Mouse (Mus musculus) lung, embryonic 14.5 days (tissue): ENCODE measurements around the gene Gm45521. TPM values are rescaled to one million over a fixed set of nuclear protein-coding genes. Genes with fewer than 3 reads are reported as not detected.

Source experiments
- ATAC-seq: fragments of 200-750 bp; cut with Nextera tagmentation; 2 replicates; pipeline ENCODE4 v1.8.0; 2017; ENCODE audit warnings: mild to moderate bottlenecking, moderate TSS enrichment, moderate library complexity; ENCODE audit not compliant: insufficient read depth
- DNase-seq: peaks from one replicate; pipeline ENCODE4 v3.0.0-alpha.2; 2015
- H3K27ac ChIP-seq: fragments of 300-500 bp; sonication (generic); 2 replicates; pipeline ENCODE4 v1.5.1; 2014; ENCODE audit warnings: low read depth, mild to moderate bottlenecking, moderate library complexity
- H3K27me3 ChIP-seq: fragments of 300-500 bp; sonication (generic); 2 replicates; pipeline ENCODE4 v1.6.1; 2014; ENCODE audit warnings: low read length, control low read depth; ENCODE audit not compliant: insufficient read depth
- H3K36me3 ChIP-seq: fragments of 300-500 bp; sonication (generic); 2 replicates; pipeline ENCODE4 v1.6.1; 2014; ENCODE audit warnings: control low read depth; ENCODE audit not compliant: insufficient read depth
- H3K4me1 ChIP-seq: fragments of 300-500 bp; sonication (generic); 2 replicates; pipeline ENCODE4 v1.6.1; 2014; ENCODE audit warnings: antibody characterized with exemption, control low read depth; ENCODE audit not compliant: insufficient read depth
- H3K4me2 ChIP-seq: fragments of 300-500 bp; sonication (generic); 2 replicates; pipeline ENCODE4 v1.6.1; 2014; ENCODE audit warnings: mild to moderate bottlenecking
- H3K4me3 ChIP-seq: fragments of 300-500 bp; sonication (generic); 2 replicates; pipeline ENCODE4 v1.5.1; 2014; ENCODE audit warnings: low read depth, low read length
- H3K9ac ChIP-seq: fragments of 300-500 bp; sonication (generic); 2 replicates; pipeline ENCODE4 v1.6.1; 2014
- H3K9me3 ChIP-seq: fragments of 300-500 bp; sonication (generic); 2 replicates; pipeline ENCODE4 v1.6.1; 2016; ENCODE audit warnings: low read depth, low read length, control low read depth
- CTCF ChIP-seq: IDR thresholded peaks from 2 replicates; pipeline ENCODE4 v1.5.1; 2016; ENCODE audit warnings: antibody characterized with exemption, low read depth
- WGBS: fragments of 180-500 bp; shearing (Covaris S2); extraction: QIAGEN DNeasy Blood & Tissue Kit; methylation state at CpG from one replicate; pipeline ENCODE4 v1.1.7; 2014; 5-methylcytosine and 5-hydroxymethylcytosine counted together
- polyA plus RNA-seq: library from polyadenylated mRNA; unstranded; fragments of >200 nt; fragmentation: Nextera tagmentation; extraction: Ambion mirVana; gene quantifications from 2 replicates; pipeline ENCODE4 v1.2.1, GENCODE M21; 2014

The Gm45521 gene
- polyA plus RNA-seq, 1 experiment from 2014 or later = not detected

DNA sequence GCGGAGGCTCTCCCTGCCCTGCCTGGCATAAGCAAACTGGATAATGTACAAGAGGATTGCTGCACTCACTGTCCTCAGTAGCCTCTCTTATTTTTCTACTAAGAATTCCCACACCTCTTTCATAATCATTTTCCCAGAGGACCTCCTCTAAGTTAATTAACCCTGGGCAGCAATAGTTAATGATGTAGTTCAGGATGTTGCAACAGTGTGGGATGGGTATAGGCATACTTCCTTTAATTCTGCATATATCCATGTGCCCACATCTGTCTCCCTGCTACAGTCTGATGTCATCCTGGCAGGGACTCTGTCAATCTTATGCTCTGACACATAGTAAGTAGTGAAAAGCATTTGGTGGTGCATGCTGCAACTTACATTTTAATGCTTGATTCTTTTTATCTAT is 24.1 kb downstream of the Gm45521 start:
- H3K9ac ChIP-seq = no peak overlapping the region
- no peak overlapping the region for H3K27ac ChIP-seq
- no peaks in the 10 kb centered on the region for H3K9me3 ChIP-seq
- H3K4me1 ChIP-seq = no peaks in the 10 kb centered on the region
- DNase-seq (no peak), ATAC-seq (no peak)
- no peaks in the 10 kb centered on the region for H3K27me3 ChIP-seq
- WGBS = 100% methylated on average over 1 of the region's 1 CpGs
- H3K36me3 ChIP-seq = no peaks in the 10 kb centered on the region
- no peak for TF ChIP-seq CTCF
- H3K4me3 ChIP-seq = no peak overlapping the region
- H3K4me2 ChIP-seq = no peak overlapping the region

DNA sequence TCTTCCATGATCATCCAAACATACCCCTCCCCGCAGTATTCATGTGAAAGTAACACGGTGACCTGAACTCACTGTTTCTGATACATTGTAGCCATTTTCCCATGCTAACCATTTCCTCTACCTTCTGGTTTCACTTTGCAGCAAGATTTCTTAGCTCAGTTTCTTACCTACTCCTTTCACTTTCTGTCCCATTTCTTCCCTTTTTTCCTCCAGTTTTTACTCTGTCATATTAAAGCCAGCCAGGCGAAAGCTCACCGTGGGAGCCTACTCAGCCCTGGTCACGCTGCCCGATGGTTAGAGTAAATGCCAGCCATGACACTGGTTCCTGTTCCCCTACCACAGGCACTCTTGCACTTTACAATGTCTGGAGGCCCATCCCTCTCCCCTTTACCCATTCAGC is 29.8 kb downstream of the Gm45521 start:
- 89% methylated on average over 6 of the region's 6 CpGs for WGBS
- H3K4me1 ChIP-seq = no peaks in the 10 kb centered on the region
- no peaks in the 10 kb centered on the region for H3K27me3 ChIP-seq
- H3K27ac ChIP-seq = no peak overlapping the region
- ATAC-seq (no peak), DNase-seq (no peak)
- TF ChIP-seq CTCF = no peak
- H3K9me3 ChIP-seq = no peaks in the 10 kb centered on the region
- H3K36me3 ChIP-seq = no peaks in the 10 kb centered on the region
- H3K4me2 ChIP-seq = no peak overlapping the region
- no peak overlapping the region for H3K4me3 ChIP-seq
- no peak overlapping the region for H3K9ac ChIP-seq

DNA sequence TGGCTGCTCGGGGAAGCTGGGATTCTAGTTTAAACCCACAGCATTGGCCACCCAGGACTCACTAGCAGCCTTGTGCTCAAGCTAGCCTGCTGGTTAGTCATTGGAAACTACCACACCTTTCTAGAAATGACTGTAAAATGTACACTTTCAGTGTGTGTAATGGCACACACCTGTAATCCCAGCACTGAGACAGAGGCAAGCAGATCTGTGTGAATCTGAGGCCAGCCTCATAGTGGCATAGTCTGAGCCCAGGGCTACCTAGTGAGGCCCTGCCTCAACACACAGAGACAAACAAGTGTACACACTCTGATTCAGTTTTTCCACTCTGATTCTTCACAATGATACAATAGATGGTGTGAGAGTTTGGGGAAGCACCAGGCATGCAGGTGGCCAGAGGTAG is 32.3 kb downstream of the Gm45521 start:
- H3K27ac ChIP-seq = no peak overlapping the region
- DNase-seq (no peak), ATAC-seq (no peak)
- no peak overlapping the region for H3K4me2 ChIP-seq
- no peaks in the 10 kb centered on the region for H3K36me3 ChIP-seq
- H3K9me3 ChIP-seq = no peaks in the 10 kb centered on the region
- no peak overlapping the region for H3K9ac ChIP-seq
- H3K4me3 ChIP-seq = no peak overlapping the region
- no peaks in the 10 kb centered on the region for H3K4me1 ChIP-seq
- no peaks in the 10 kb centered on the region for H3K27me3 ChIP-seq
- WGBS = 54% methylated on average over 1 of the region's 1 CpGs
- TF ChIP-seq CTCF = no peak

DNA sequence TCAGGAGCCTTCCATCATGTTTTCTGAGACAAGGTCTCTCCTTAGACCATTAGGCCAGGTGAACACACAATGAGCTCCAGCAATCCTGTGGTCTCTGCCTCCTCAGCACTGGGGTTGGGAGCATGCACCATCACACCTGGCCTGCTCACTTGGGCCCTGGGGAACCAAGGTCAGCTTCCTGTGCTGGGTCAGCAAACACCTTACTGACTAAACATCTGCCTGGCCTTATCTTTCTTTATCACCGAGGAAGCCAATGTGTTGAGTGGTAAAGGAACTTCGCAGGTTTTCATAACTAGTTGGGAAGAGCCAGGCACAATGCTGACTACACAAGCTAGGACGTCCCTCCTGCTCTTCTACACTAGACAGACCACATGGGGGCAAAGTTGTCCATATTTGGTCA is 32.9 kb downstream of the Gm45521 start:
- DNase-seq (no peak), ATAC-seq (no peak)
- H3K4me3 ChIP-seq = no peak overlapping the region
- no peaks in the 10 kb centered on the region for H3K27me3 ChIP-seq
- H3K4me1 ChIP-seq = no peaks in the 10 kb centered on the region
- no peak overlapping the region for H3K27ac ChIP-seq
- H3K4me2 ChIP-seq = no peak overlapping the region
- H3K36me3 ChIP-seq = no peaks in the 10 kb centered on the region
- TF ChIP-seq CTCF = no peak
- no peaks in the 10 kb centered on the region for H3K9me3 ChIP-seq
- H3K9ac ChIP-seq = no peak overlapping the region
- WGBS = 48% methylated on average over 3 of the region's 3 CpGs

DNA sequence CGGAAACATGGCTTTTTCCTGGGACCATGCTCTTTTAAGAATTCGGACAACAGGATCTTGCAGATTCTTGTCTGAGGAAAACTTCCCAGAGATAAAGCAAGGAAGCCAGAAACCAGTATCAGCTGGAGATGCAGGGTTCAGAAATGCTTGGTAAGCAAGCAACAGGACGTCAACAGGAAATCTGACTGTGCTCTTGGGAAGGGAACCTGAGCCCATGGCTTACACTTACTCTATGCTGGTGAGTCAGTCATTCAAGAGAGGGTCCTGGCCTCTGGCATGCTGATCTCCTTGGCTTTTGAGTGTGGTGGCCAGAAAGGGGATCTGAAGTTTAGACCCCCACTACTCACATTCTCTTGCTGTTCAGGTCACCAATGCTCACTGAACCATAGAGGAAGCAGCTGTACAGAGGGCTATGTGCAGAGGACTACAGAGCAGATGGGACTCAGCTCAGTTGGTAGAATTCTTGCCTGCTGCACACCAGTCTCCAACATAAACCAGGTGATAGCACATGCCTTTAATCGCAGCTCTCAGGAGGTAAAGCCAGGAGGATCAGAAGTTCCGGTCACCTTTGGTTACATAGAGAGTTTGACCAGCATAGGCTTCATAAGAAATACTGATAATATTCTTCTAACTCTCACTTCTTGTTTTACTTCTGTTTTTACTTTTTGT is 34.2 kb downstream of the Gm45521 start:
- no peaks in the 10 kb centered on the region for H3K4me1 ChIP-seq
- H3K27ac ChIP-seq = no peak overlapping the region
- H3K27me3 ChIP-seq = 0 out of 2 replicates have a peak, but pooled peaks cover 4% of the 10 kb centered on the region
- no peaks in the 10 kb centered on the region for H3K9me3 ChIP-seq
- WGBS = 79% methylated on average over 5 of the region's 5 CpGs
- ATAC-seq (no peak), DNase-seq (no peak)
- no peaks in the 10 kb centered on the region for H3K36me3 ChIP-seq
- H3K9ac ChIP-seq = no peak overlapping the region
- TF ChIP-seq CTCF = no peak
- no peak overlapping the region for H3K4me3 ChIP-seq
- no peak overlapping the region for H3K4me2 ChIP-seq

DNA sequence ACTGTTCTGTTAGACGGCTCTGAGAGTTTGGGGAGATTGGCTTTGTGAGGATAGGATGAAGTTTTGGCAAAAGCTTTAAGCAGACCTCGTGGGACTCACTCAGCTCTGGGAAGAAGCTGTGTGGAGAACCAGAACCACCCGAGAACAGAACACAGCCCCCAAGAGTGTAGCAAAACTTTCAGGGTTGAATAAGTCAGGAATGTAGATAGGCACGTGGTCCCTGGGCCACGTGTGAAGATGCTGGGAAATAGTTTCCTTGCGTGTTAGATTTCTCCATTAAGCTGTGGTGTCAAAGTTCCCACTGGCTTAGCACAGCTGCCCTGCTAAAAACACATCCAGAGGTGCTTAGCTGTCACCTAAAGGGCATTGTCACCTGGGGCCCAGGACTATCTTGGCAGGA is 35.1 kb downstream of the Gm45521 start:
- ATAC-seq (no peak), DNase-seq (no peak)
- H3K4me1 ChIP-seq = no peaks in the 10 kb centered on the region
- no peaks in the 10 kb centered on the region for H3K9me3 ChIP-seq
- no peak overlapping the region for H3K4me2 ChIP-seq
- H3K36me3 ChIP-seq = no peaks in the 10 kb centered on the region
- no peak overlapping the region for H3K9ac ChIP-seq
- no peak overlapping the region for H3K4me3 ChIP-seq
- no peak for TF ChIP-seq CTCF
- no peak overlapping the region for H3K27ac ChIP-seq
- 0 out of 2 replicates have a peak, but pooled peaks cover 4% of the 10 kb centered on the region for H3K27me3 ChIP-seq
- 47% methylated on average over 6 of the region's 6 CpGs for WGBS

DNA sequence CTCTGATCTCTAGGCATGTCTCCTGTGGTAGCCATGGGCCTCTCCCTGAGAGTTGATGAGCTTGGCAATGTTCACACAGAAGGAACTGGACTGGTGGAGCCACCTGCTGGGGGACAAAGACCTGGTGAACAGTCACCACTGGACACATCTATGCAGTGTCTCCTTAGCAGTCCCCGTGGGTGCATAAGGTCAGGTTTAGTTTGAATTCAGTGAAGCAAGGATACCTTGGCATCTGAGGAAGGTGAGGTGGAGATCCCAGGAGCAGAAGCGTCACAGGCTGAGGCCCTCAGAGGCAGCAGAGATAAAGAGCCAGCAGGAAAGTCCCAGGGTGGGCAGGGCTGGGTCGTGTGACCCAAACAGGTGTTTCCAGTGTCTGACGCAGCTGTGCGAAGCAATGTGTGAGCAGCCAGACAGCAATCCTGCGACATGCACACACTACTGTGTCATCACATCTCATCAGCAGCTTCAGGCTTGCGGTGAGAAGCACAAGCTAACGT is 37.2 kb downstream of the Gm45521 start, which contains the start of gene Dnase1l3:
Gene Dnase1l3 (minus strand): TSS at position 303 of the 497 bp plus-strand sequence.
- DNase-seq (peak; percentile 71), ATAC-seq (peak; percentile 45)
- no peaks in the 10 kb centered on the region for H3K36me3 ChIP-seq
- TF ChIP-seq CTCF = peak; percentile 60
- H3K9ac ChIP-seq = no peak within 1 kb of the TSS
- no peak within 1 kb of the TSS for H3K4me2 ChIP-seq
- H3K27me3 ChIP-seq = 0 out of 2 replicates have a peak, but pooled peaks cover 4% of the 10 kb centered on the region
- WGBS = 45% methylated on average over 8 of the region's 8 CpGs
- H3K9me3 ChIP-seq = no peaks in the 10 kb centered on the region
- no peak within 1 kb of the TSS for H3K4me3 ChIP-seq
- no peak within 1 kb of the TSS for H3K27ac ChIP-seq
- no peaks in the 10 kb centered on the region for H3K4me1 ChIP-seq
